Mouse (Mus musculus) hindbrain, embryonic 12.5 days (tissue): ENCODE measurements around the gene Scgb3a1. TPM values are rescaled to one million over a fixed set of nuclear protein-coding genes. Genes with fewer than 3 reads are reported as not detected.

Source experiments
- ATAC-seq: fragments of 200-750 bp; cut with Nextera tagmentation; 2 replicates; pipeline ENCODE4 v1.8.0; 2017; ENCODE audit warnings: moderate TSS enrichment; ENCODE audit not compliant: low FRiP score
- H3K27ac ChIP-seq: fragments of 300-500 bp; sonication (generic); 2 replicates; pipeline ENCODE4 v1.5.1; 2016; ENCODE audit warnings: mild to moderate bottlenecking
- H3K27me3 ChIP-seq: fragments of 300-500 bp; sonication (generic); 2 replicates; pipeline ENCODE4 v1.6.1; 2016; ENCODE audit warnings: mild to moderate bottlenecking
- H3K36me3 ChIP-seq: fragments of 300-500 bp; sonication (generic); 2 replicates; pipeline ENCODE4 v1.6.1; 2016; ENCODE audit warnings: mild to moderate bottlenecking
- H3K4me1 ChIP-seq: fragments of 300-500 bp; sonication (generic); 2 replicates; pipeline ENCODE4 v1.6.1; 2016
- H3K4me2 ChIP-seq: fragments of 300-500 bp; sonication (generic); replicated peaks from 2 replicates; pipeline ENCODE4 v1.6.1; 2016; ENCODE audit warnings: mild to moderate bottlenecking
- H3K4me3 ChIP-seq: fragments of 300-500 bp; sonication (generic); 2 replicates; pipeline ENCODE4 v1.5.1; 2016; ENCODE audit warnings: mild to moderate bottlenecking
- H3K9ac ChIP-seq: fragments of 300-500 bp; sonication (generic); 2 replicates; pipeline ENCODE4 v1.6.1; 2016; ENCODE audit warnings: mild to moderate bottlenecking, moderate library complexity
- H3K9me3 ChIP-seq: fragments of 300-500 bp; sonication (generic); replicated peaks from 2 replicates; pipeline ENCODE4 v1.6.1; 2016; ENCODE audit warnings: mild to moderate bottlenecking
- WGBS: fragments of 180-500 bp; shearing (Covaris S2); methylation state at CpG from one replicate; pipeline ENCODE4 v1.1.7; 2016; 5-methylcytosine and 5-hydroxymethylcytosine counted together
- polyA plus RNA-seq: library from polyadenylated mRNA; unstranded; fragments of >200 nt; fragmentation: Nextera tagmentation; extraction: Ambion mirVana; gene quantifications from 2 replicates; pipeline ENCODE4 v1.2.1, GENCODE M21; 2016

Gene Scgb3a1
- polyA plus RNA-seq, 1 experiment from 2014 or later, result not detected

GRCm38 (mm10) chr11:49664262-49665140, 1.1 kb downstream of the Scgb3a1 start:
- no peaks in the 10 kb centered on the region for H3K4me1 ChIP-seq
- no peaks in the 10 kb centered on the region for H3K27me3 ChIP-seq
- no peaks in the 10 kb centered on the region for H3K9me3 ChIP-seq
- H3K4me2 ChIP-seq, result no peak overlapping the region
- H3K36me3 ChIP-seq, result peaks cover 9% of the 10 kb centered on the region
- no peak overlapping the region for H3K27ac ChIP-seq
- H3K4me3 ChIP-seq, result no peak overlapping the region
- 81% methylated on average over 12 of the region's 12 CpGs for WGBS
- no peak for ATAC-seq
- H3K9ac ChIP-seq, result no peak overlapping the region

- WGBS, result 88% methylated on average over 4 of the region's 4 CpGs
- no peak overlapping the region for H3K9ac ChIP-seq
- H3K4me2 ChIP-seq, result no peak overlapping the region
- H3K4me3 ChIP-seq, result no peak overlapping the region
- no peak overlapping the region for H3K27ac ChIP-seq
- no peaks in the 10 kb centered on the region for H3K9me3 ChIP-seq
- no peak for ATAC-seq
- no peaks in the 10 kb centered on the region for H3K4me1 ChIP-seq
- H3K36me3 ChIP-seq, result peaks cover 12% of the 10 kb centered on the region
- no peaks in the 10 kb centered on the region for H3K27me3 ChIP-seq
Measured at GRCm38 (mm10) chr11:49665462-49665861, 2.1 kb downstream of the Scgb3a1 start.

- H3K4me3 ChIP-seq, result no peak overlapping the region
- WGBS, result 86% methylated on average over 3 of the region's 3 CpGs
- H3K27ac ChIP-seq, result no peak overlapping the region
- no peak overlapping the region for H3K4me2 ChIP-seq
- peaks cover 51% of the 10 kb centered on the region for H3K36me3 ChIP-seq
- H3K9me3 ChIP-seq, result no peaks in the 10 kb centered on the region
- no peak overlapping the region for H3K9ac ChIP-seq
- no peak for ATAC-seq
- no peaks in the 10 kb centered on the region for H3K4me1 ChIP-seq
- H3K27me3 ChIP-seq, result no peaks in the 10 kb centered on the region
Measured at GRCm38 (mm10) chr11:49673433-49673832, 10.0 kb downstream of the Scgb3a1 start.

GRCm38 (mm10) chr11:49684237-49684973, 21.0 kb downstream of the Scgb3a1 start:
- H3K4me3 ChIP-seq, result no peak overlapping the region
- no peak for ATAC-seq
- no peaks in the 10 kb centered on the region for H3K27me3 ChIP-seq
- no peaks in the 10 kb centered on the region for H3K4me1 ChIP-seq
- no peak overlapping the region for H3K9ac ChIP-seq
- no peak overlapping the region for H3K4me2 ChIP-seq
- H3K36me3 ChIP-seq, result peaks cover 67% of the 10 kb centered on the region
- no peak overlapping the region for H3K27ac ChIP-seq
- WGBS, result 97% methylated on average over 12 of the region's 12 CpGs
- no peaks in the 10 kb centered on the region for H3K9me3 ChIP-seq

GRCm38 (mm10) chr11:49695013-49695412, 31.6 kb downstream of the Scgb3a1 start:
- no peak overlapping the region for H3K4me2 ChIP-seq
- 0 out of 2 replicates have a peak, but pooled peaks cover 2% of the 10 kb centered on the region for H3K4me1 ChIP-seq
- no peak overlapping the region for H3K9ac ChIP-seq
- ATAC-seq, result no peak
- no peaks in the 10 kb centered on the region for H3K9me3 ChIP-seq
- H3K27ac ChIP-seq, result no peak overlapping the region
- H3K27me3 ChIP-seq, result no peaks in the 10 kb centered on the region
- no peak overlapping the region for H3K4me3 ChIP-seq
- peaks cover 34% of the 10 kb centered on the region for H3K36me3 ChIP-seq
- WGBS, result 100% methylated on average over 3 of the region's 3 CpGs

GRCm38 (mm10) chr11:49695695-49696094, 32.3 kb downstream of the Scgb3a1 start:
- no peaks in the 10 kb centered on the region for H3K9me3 ChIP-seq

GRCm38 (mm10) chr11:49696472-49696871, 33.1 kb downstream of the Scgb3a1 start:
- no peak overlapping the region for H3K9ac ChIP-seq
- ATAC-seq, result no peak
- 100% methylated on average over 2 of the region's 2 CpGs for WGBS

More at GRCm38 (mm10) chr11:49695695-49696094, 32.3 kb downstream of the Scgb3a1 start:
- Histone ChIP-seq H3K27me3 (no peaks in the 10 kb centered on the region), H3K9ac (no peak overlapping the region), H3K4me2 (no peak overlapping the region), H3K27ac (no peak overlapping the region), H3K4me3 (no peak overlapping the region), H3K4me1 (0 out of 2 replicates have a peak, but pooled peaks cover under 1% of the 10 kb centered on the region), H3K36me3 (peaks cover 29% of the 10 kb centered on the region)
- ATAC-seq, result no peak
- WGBS, result 97% methylated on average over 2 of the region's 2 CpGs

GRCm38 (mm10) chr11:49697779-49698178, 34.4 kb downstream of the Scgb3a1 start:
- Histone ChIP-seq H3K27me3 (no peaks in the 10 kb centered on the region), H3K9ac (no peak overlapping the region), H3K9me3 (no peaks in the 10 kb centered on the region), H3K4me1 (no peaks in the 10 kb centered on the region), H3K36me3 (peaks cover 37% of the 10 kb centered on the region), H3K4me2 (no peak overlapping the region), H3K27ac (no peak overlapping the region), H3K4me3 (no peak overlapping the region)
- ATAC-seq, result no peak
- WGBS, result 97% methylated on average over 5 of the region's 5 CpGs

More at GRCm38 (mm10) chr11:49696472-49696871, 33.1 kb downstream of the Scgb3a1 start:
- no peak overlapping the region for H3K4me3 ChIP-seq
- peaks cover 33% of the 10 kb centered on the region for H3K36me3 ChIP-seq
- no peak overlapping the region for H3K27ac ChIP-seq
- no peak overlapping the region for H3K4me2 ChIP-seq
- no peaks in the 10 kb centered on the region for H3K4me1 ChIP-seq
- no peaks in the 10 kb centered on the region for H3K27me3 ChIP-seq
- no peaks in the 10 kb centered on the region for H3K9me3 ChIP-seq

- Histone ChIP-seq H3K9ac (no peak overlapping the region), H3K4me1 (no peaks in the 10 kb centered on the region), H3K27ac (no peak overlapping the region), H3K9me3 (no peaks in the 10 kb centered on the region), H3K4me2 (no peak overlapping the region), H3K4me3 (no peak overlapping the region), H3K36me3 (peaks cover 37% of the 10 kb centered on the region), H3K27me3 (no peaks in the 10 kb centered on the region)
- no peak for ATAC-seq
- 97% methylated on average over 1 of the region's 1 CpGs for WGBS
Measured at GRCm38 (mm10) chr11:49699079-49699478, 35.7 kb downstream of the Scgb3a1 start.

- 99% methylated on average over 8 of the region's 8 CpGs for WGBS
- Histone ChIP-seq H3K4me2 (no peak overlapping the region), H3K27ac (no peak overlapping the region), H3K4me1 (no peaks in the 10 kb centered on the region), H3K9ac (no peak overlapping the region), H3K36me3 (peaks cover 56% of the 10 kb centered on the region), H3K4me3 (no peak overlapping the region), H3K27me3 (no peaks in the 10 kb centered on the region), H3K9me3 (no peaks in the 10 kb centered on the region)
- ATAC-seq, result no peak
Measured at GRCm38 (mm10) chr11:49702014-49702413, 38.6 kb downstream of the Scgb3a1 start.

GRCm38 (mm10) chr11:49704804-49705203, 41.4 kb downstream of the Scgb3a1 start:
- no peaks in the 10 kb centered on the region for H3K27me3 ChIP-seq
- no peak overlapping the region for H3K27ac ChIP-seq
- WGBS, result 85% methylated on average over 8 of the region's 8 CpGs
- H3K4me2 ChIP-seq, result no peak overlapping the region
- peaks cover 6% of the 10 kb centered on the region for H3K4me1 ChIP-seq
- H3K9me3 ChIP-seq, result no peaks in the 10 kb centered on the region
- no peak for ATAC-seq
- H3K4me3 ChIP-seq, result no peak overlapping the region
- peaks cover 46% of the 10 kb centered on the region for H3K36me3 ChIP-seq
- no peak overlapping the region for H3K9ac ChIP-seq

- no peaks in the 10 kb centered on the region for H3K27me3 ChIP-seq
- no peak overlapping the region for H3K27ac ChIP-seq
- ATAC-seq, result no peak
- no peaks in the 10 kb centered on the region for H3K9me3 ChIP-seq
- H3K4me3 ChIP-seq, result no peak overlapping the region
- 93% methylated on average over 2 of the region's 2 CpGs for WGBS
- peaks cover 21% of the 10 kb centered on the region for H3K4me1 ChIP-seq
- H3K4me2 ChIP-seq, result no peak overlapping the region
- H3K9ac ChIP-seq, result no peak overlapping the region
- H3K36me3 ChIP-seq, result peaks cover 29% of the 10 kb centered on the region
Measured at GRCm38 (mm10) chr11:49707834-49708233, 44.4 kb downstream of the Scgb3a1 start.
